Mouse (Mus musculus) kidney, postnatal 0 days (tissue): ENCODE measurements around the gene Gm37240. TPM values are rescaled to one million over a fixed set of nuclear protein-coding genes. Genes with fewer than 3 reads are reported as not detected.

Experiments used
- ATAC-seq: fragments of 200-750 bp; cut with Nextera tagmentation; replicated peaks from 2 replicates; pipeline ENCODE4 v1.8.0; 2017; ENCODE audit warnings: low read depth, moderate number of reproducible peaks, moderate TSS enrichment, moderate library complexity; ENCODE audit not compliant: low FRiP score
- DNase-seq: peaks from one replicate; pipeline ENCODE4 v3.0.0-alpha.2; 2016; ENCODE audit warnings: low spot score
- H3K27ac ChIP-seq: fragments of 300-500 bp; sonication (generic); 2 replicates; pipeline ENCODE4 v1.5.1; 2014; ENCODE audit warnings: mild to moderate bottlenecking
- H3K27me3 ChIP-seq: fragments of 300-500 bp; sonication (generic); 2 replicates; pipeline ENCODE4 v1.6.1; 2014; ENCODE audit warnings: low read length, mixed read lengths; ENCODE audit not compliant: insufficient read depth
- H3K36me3 ChIP-seq: fragments of 300-500 bp; sonication (generic); 2 replicates; pipeline ENCODE4 v1.6.1; 2014; ENCODE audit warnings: low read length, mixed read lengths; ENCODE audit not compliant: insufficient read depth
- H3K4me1 ChIP-seq: fragments of 300-500 bp; sonication (generic); replicated peaks from 2 replicates; pipeline ENCODE4 v1.6.1; 2014; ENCODE audit warnings: antibody characterized with exemption, low read length, mixed read lengths; ENCODE audit not compliant: insufficient read depth
- H3K4me2 ChIP-seq: fragments of 300-500 bp; sonication (generic); 2 replicates; pipeline ENCODE4 v1.6.1; 2014; ENCODE audit warnings: mild to moderate bottlenecking, low read length, moderate library complexity, mixed read lengths
- H3K4me3 ChIP-seq: fragments of 300-500 bp; sonication (generic); replicated peaks from 2 replicates; pipeline ENCODE4 v1.5.1; 2014; ENCODE audit warnings: low read depth, low read length
- H3K9ac ChIP-seq: fragments of 300-500 bp; sonication (generic); 2 replicates; pipeline ENCODE4 v1.6.1; 2014; ENCODE audit warnings: low read depth, low read length
- H3K9me3 ChIP-seq: fragments of 300-500 bp; sonication (generic); replicated peaks from 2 replicates; pipeline ENCODE4 v1.6.1; 2016; ENCODE audit warnings: low read length, inconsistent platforms, mixed read lengths
- CTCF ChIP-seq: IDR thresholded peaks from 2 replicates; pipeline ENCODE4 v1.5.1; 2016; ENCODE audit warnings: antibody characterized with exemption, low read depth, mild to moderate bottlenecking, moderate library complexity
- WGBS: fragments of 180-500 bp; shearing (Covaris S2); extraction: QIAGEN DNeasy Blood & Tissue Kit; methylation state at CpG from one replicate; pipeline ENCODE4 v1.1.7; 2014; 5-methylcytosine and 5-hydroxymethylcytosine counted together
- polyA plus RNA-seq: library from polyadenylated mRNA; unstranded; fragments of >200 nt; fragmentation: Nextera tagmentation; extraction: Ambion mirVana; gene quantifications from 2 replicates; pipeline ENCODE4 v1.2.1, GENCODE M21; 2015

Gene Gm37240
- polyA plus RNA-seq, 1 experiment from 2014 or later: 10.8 TPM

DNA sequence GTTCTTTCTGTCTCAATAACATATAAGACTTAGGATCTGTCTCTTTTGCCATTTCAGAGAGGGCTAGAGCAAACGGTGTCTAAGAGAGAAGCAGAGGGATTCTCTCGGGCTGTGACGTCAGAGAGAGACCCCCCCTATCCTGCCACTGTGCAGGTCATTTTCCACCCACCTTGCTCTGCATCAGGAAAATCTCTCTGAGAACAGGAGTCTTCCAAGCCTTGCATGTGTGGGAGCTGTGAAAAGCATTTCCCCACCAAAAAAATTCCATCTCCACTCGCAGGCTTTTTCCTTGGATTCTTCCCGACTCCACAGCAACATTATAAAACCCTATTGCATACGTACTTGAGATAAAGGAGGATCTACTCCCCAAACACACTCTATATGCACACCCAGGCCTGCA, 572.4 kb downstream of the Gm37240 start:
- no peak for TF ChIP-seq CTCF
- Histone ChIP-seq H3K27ac (no peak overlapping the region), H3K36me3 (no peaks in the 10 kb centered on the region), H3K4me2 (no peak overlapping the region), H3K9ac (no peak overlapping the region), H3K4me1 (peaks cover 4% of the 10 kb centered on the region; the same call in 1 of the 2 replicates), H3K27me3 (no peaks in the 10 kb centered on the region), H3K4me3 (no peak overlapping the region), H3K9me3 (no peaks in the 10 kb centered on the region)
- 63% methylated on average over 6 of the region's 6 CpGs for whole genome bisulfite sequencing
- ATAC-seq (no peak), DNase-seq (no peak)

DNA sequence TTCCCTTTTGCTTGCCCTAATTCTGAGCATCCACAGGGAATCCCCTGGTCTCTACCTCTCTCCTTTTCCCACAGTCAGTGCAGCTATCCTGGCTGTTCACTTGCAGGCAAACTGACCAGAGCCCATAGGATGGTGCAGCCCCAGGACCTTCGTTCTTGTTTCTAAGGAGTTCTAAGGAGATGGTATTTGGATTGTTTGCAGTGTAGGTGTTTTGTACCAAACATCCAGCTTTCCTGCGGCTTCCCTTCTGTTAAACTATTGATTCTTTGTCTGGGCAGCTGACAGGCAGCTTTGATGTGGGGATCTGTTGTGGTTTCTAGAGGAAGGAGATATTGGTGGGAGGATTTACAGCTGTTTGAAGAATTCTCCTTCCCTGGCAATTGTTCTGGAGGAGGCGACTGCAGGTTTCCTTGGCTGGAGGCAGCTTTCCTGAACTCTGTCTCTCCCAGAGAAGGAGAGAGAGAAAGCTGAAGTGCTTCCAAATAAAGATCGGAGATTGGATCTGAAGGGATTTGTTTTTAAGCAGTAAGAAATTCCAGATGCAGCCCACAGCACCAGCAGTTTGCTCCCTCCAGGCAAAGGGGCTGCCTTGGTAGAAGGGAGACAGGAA, 573.6 kb downstream of the Gm37240 start:
- no peak for TF ChIP-seq CTCF
- DNase-seq: no peak
- H3K27ac ChIP-seq: peak overlapping the region; percentile 6; the same call in 1 of the 2 replicates

DNA sequence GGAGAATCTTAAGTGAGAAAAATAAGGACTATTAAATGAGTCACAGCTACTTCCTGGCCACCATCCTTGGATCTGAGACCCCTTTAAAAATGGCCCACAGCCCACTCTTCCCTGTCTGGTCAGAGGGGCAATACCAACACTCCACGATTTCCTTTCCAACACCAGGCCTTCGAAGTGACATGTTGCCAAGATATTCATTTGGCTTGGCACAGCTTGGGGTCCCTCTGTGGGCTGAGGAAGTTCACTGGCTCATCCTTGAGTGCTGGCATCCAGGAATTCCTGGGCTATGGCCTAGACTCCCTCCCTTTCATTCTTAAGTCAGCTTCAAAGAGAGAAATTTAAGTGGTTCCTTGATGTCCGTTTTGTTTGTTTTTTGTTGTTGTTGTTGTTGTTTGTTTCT, 576.1 kb downstream of the Gm37240 start:
- Histone ChIP-seq H3K9me3 (no peaks in the 10 kb centered on the region), H3K36me3 (no peaks in the 10 kb centered on the region), H3K27ac (no peak overlapping the region), H3K4me2 (no peak overlapping the region), H3K4me1 (peaks cover 4% of the 10 kb centered on the region; the same call in 1 of the 2 replicates), H3K9ac (no peak overlapping the region), H3K27me3 (no peaks in the 10 kb centered on the region), H3K4me3 (no peak overlapping the region)
- DNase-seq (no peak), ATAC-seq (no peak)
- TF ChIP-seq CTCF: no peak
- WGBS: 81% methylated on average over 3 of the region's 3 CpGs

More for the DNA sequence above, 573.6 kb downstream of the Gm37240 start:
- no peak for ATAC-seq
- Histone ChIP-seq H3K4me3 (no peak overlapping the region), H3K4me2 (no peak overlapping the region), H3K36me3 (no peaks in the 10 kb centered on the region), H3K27me3 (no peaks in the 10 kb centered on the region), H3K9ac (no peak overlapping the region), H3K4me1 (peaks cover 4% of the 10 kb centered on the region; the same call in 1 of the 2 replicates), H3K9me3 (no peaks in the 10 kb centered on the region)
- WGBS: 14% methylated on average over 4 of the region's 4 CpGs

DNA sequence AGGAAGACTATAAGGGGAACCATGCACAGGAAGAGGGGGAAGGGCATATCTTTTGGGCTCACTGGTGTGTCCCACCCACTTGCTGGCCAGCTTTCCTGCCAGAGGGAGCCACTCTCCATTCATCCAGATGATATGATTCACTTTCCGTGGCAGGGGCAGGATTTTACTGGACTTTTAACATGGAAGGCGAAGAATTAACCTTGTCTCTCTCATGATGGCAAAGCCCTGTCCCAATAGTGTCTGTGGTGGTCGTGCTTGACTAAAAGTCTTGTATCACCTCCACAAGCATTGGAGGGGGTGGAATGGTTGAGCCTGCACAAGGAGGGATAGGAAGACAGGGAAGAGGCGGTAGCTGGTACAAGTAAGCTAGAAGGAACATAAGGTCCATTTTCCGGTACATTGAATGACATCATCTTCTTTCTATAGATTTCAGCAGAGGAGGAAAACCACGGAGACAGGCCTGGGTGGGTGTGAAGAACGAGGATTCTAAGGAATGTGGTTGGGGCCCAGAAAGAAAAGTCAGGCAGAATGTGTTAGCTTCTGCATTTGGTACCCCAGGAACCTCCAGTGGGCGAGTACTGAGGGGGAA, 576.8 kb downstream of the Gm37240 start:
- Histone ChIP-seq H3K27me3 (no peaks in the 10 kb centered on the region), H3K9me3 (no peaks in the 10 kb centered on the region), H3K4me3 (no peak overlapping the region), H3K4me2 (no peak overlapping the region), H3K36me3 (no peaks in the 10 kb centered on the region), H3K4me1 (peaks cover 4% of the 10 kb centered on the region; the same call in 1 of the 2 replicates), H3K27ac (no peak overlapping the region), H3K9ac (no peak overlapping the region)
- TF ChIP-seq CTCF: no peak
- 80% methylated on average over 8 of the region's 8 CpGs for WGBS
- ATAC-seq: no peak
- no peak for DNase-seq

GRCm38 (mm10) chr3:85309168-85309567, 578.1 kb downstream of the Gm37240 start:
- DNase-seq (no peak), ATAC-seq (no peak)
- Histone ChIP-seq H3K4me1 (0 out of 2 replicates have a peak, but pooled peaks cover under 1% of the 10 kb centered on the region), H3K36me3 (no peaks in the 10 kb centered on the region), H3K27me3 (no peaks in the 10 kb centered on the region), H3K4me3 (no peak overlapping the region), H3K9ac (no peak overlapping the region), H3K27ac (no peak overlapping the region), H3K9me3 (no peaks in the 10 kb centered on the region), H3K4me2 (no peak overlapping the region)
- TF ChIP-seq CTCF: no peak
- WGBS: 89% methylated on average over 6 of the region's 6 CpGs

- ATAC-seq: no peak
- H3K27me3 ChIP-seq: no peaks in the 10 kb centered on the region
- H3K27ac ChIP-seq: no peak overlapping the region
- no peak overlapping the region for H3K4me3 ChIP-seq
- no peak for DNase-seq
- TF ChIP-seq CTCF: no peak
- H3K9me3 ChIP-seq: no peaks in the 10 kb centered on the region
- no peak overlapping the region for H3K9ac ChIP-seq
- no peaks in the 10 kb centered on the region for H3K4me1 ChIP-seq
- no peaks in the 10 kb centered on the region for H3K36me3 ChIP-seq
- 61% methylated on average over 4 of the region's 4 CpGs for WGBS
- no peak overlapping the region for H3K4me2 ChIP-seq
Observed at GRCm38 (mm10) chr3:85308706-85309105, 578.6 kb downstream of the Gm37240 start.
